Mouse (Mus musculus) limb, embryonic 14.5 days (tissue): ENCODE measurements at regions not wholly inside any gene's neighbourhood (a gene's known extent, or its start where the extent isn't known, plus 50 kb on each side); places are given as distances from the start of the nearest gene placed in this dataset.

Experiments used
- ATAC-seq: fragments of 200-750 bp; cut with Nextera tagmentation; 2 replicates; pipeline ENCODE4 v1.8.0; 2017; ENCODE audit warnings: low read depth, moderate number of reproducible peaks, moderate TSS enrichment; ENCODE audit not compliant: low FRiP score
- DNase-seq: peaks from one replicate; pipeline ENCODE4 v3.0.0-alpha.2; 2015; ENCODE audit warnings: low spot score
- H3K27ac ChIP-seq: fragments of 300-500 bp; sonication (generic); replicated peaks from 2 replicates; pipeline ENCODE4 v1.5.1; 2014; ENCODE audit warnings: low read depth, mild to moderate bottlenecking, low read length, moderate library complexity, mixed read lengths
- H3K27me3 ChIP-seq: fragments of 300-500 bp; sonication (generic); 2 replicates; pipeline ENCODE4 v1.6.1; 2014; ENCODE audit warnings: low read length, mixed read lengths; ENCODE audit not compliant: control insufficient read depth, insufficient read depth
- H3K36me3 ChIP-seq: fragments of 300-500 bp; sonication (generic); 2 replicates; pipeline ENCODE4 v1.6.1; 2014; ENCODE audit warnings: mild to moderate bottlenecking, low read length, moderate library complexity, mixed read lengths; ENCODE audit not compliant: control insufficient read depth, insufficient read depth
- H3K4me1 ChIP-seq: fragments of 300-500 bp; sonication (generic); 2 replicates; pipeline ENCODE4 v1.6.1; 2014; ENCODE audit warnings: antibody characterized with exemption, low read length, mixed read lengths; ENCODE audit not compliant: control insufficient read depth, insufficient read depth
- H3K4me2 ChIP-seq: fragments of 300-500 bp; sonication (generic); replicated peaks from 2 replicates; pipeline ENCODE4 v1.6.1; 2014; ENCODE audit warnings: low read depth, mild to moderate bottlenecking, low read length, moderate library complexity; ENCODE audit not compliant: severe bottlenecking
- H3K4me3 ChIP-seq: fragments of 300-500 bp; sonication (generic); replicated peaks from 2 replicates; pipeline ENCODE4 v1.5.1; 2014; ENCODE audit warnings: low read length
- H3K9ac ChIP-seq: fragments of 300-500 bp; sonication (generic); 2 replicates; pipeline ENCODE4 v1.6.1; 2014; ENCODE audit warnings: mild to moderate bottlenecking, low read depth, low read length, moderate library complexity; ENCODE audit not compliant: severe bottlenecking
- H3K9me3 ChIP-seq: fragments of 300-500 bp; sonication (generic); 2 replicates; pipeline ENCODE4 v1.6.1; 2016; ENCODE audit warnings: low read length; ENCODE audit not compliant: control insufficient read depth
- POLR2A ChIP-seq: fragments of 200-500 bp; IDR thresholded peaks from 2 replicates; pipeline ENCODE4 v1.8.0; 2012; ENCODE audit warnings: inconsistent platforms, mild to moderate bottlenecking, moderate library complexity, borderline replicate concordance; ENCODE audit not compliant: insufficient read depth, insufficient read length; ENCODE audit errors: extremely low read depth
- WGBS: fragments of 180-500 bp; shearing (Covaris S2); extraction: QIAGEN DNeasy Blood & Tissue Kit; methylation state at CpG from one replicate; pipeline ENCODE4 v1.1.7; 2014; 5-methylcytosine and 5-hydroxymethylcytosine counted together

DNA sequence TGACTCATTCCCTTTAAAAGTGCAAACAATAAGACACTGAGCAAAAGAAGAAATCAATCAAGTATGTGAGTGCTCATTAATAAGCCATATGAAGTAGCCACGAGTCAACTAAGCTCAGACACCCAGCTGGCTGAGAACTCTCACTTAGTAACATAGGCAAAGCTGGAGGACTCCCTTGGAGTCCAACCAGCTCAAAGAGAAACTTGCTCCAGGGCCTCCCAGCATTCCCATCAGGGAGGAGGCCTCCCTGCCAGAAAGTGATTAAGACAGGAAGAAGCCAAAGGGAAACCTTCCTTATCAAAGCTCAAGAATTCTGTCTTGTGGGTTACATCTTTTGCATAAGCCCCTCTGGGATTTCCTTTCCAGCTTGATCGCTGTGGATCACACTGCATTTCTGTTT lies 213.7 kb upstream of the Fermt1 start:
- DNase-seq, result no peak
- Histone ChIP-seq H3K27me3 (no peaks in the 10 kb centered on the region), H3K9me3 (no peaks in the 10 kb centered on the region), H3K4me3 (no peak overlapping the region), H3K4me2 (no peak overlapping the region), H3K4me1 (no peaks in the 10 kb centered on the region), H3K36me3 (no peaks in the 10 kb centered on the region), H3K9ac (no peak overlapping the region), H3K27ac (no peak overlapping the region)
- no peak for TF ChIP-seq POLR2A
- ATAC-seq, result no peak
- 30% methylated on average over 2 of the region's 2 CpGs for WGBS

DNA sequence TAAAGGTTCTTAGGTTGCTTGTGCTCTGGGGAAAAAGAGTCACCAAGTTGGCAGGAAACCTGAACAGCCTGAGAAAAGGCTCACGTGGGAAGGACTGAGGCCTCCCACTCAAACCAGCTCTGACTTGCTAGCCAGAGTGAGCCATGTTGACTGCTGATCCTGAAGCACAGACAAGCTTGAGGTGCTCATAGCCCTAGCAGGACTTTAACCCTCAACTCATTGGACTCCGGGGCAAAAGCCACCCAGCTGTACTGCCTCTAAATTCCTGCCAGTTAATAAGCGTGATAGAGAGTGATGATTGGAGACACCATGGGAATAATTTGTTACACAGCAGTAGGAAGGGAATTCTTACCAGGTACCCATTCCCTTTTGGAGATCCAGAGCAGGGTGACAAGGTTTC lies 230.7 kb upstream of the Fermt1 start:
- no peak overlapping the region for H3K9ac ChIP-seq
- DNase-seq (no peak), ATAC-seq (no peak)
- no peak overlapping the region for H3K4me3 ChIP-seq
- H3K9me3 ChIP-seq, result no peaks in the 10 kb centered on the region
- H3K27me3 ChIP-seq, result no peaks in the 10 kb centered on the region
- H3K27ac ChIP-seq, result no peak overlapping the region
- 71% methylated on average over 3 of the region's 3 CpGs for WGBS
- H3K36me3 ChIP-seq, result no peaks in the 10 kb centered on the region
- no peaks in the 10 kb centered on the region for H3K4me1 ChIP-seq
- no peak overlapping the region for H3K4me2 ChIP-seq
- no peak for TF ChIP-seq POLR2A

DNA sequence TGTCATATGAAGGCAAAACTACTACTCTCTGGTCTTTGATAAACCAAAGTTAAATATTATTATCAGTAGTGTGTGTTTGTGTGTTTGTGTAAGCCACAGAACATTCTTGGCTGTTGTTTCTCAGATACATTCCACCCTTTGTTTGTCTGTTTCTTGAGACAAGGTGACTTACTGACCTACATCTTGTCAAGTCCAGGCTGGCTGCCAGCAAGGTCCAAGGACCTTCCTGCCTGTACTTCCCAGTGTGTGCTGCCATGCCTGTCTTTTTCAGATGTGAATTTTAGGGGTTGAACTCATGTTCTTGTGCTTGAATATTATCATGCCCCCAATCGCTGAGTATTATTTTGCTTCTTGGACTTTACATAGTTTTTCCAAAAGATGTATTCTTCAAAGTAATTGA lies 235.5 kb upstream of the Fermt1 start:
- Histone ChIP-seq H3K9me3 (no peaks in the 10 kb centered on the region), H3K4me3 (no peak overlapping the region), H3K27me3 (no peaks in the 10 kb centered on the region), H3K4me1 (no peaks in the 10 kb centered on the region), H3K9ac (no peak overlapping the region), H3K27ac (no peak overlapping the region), H3K4me2 (no peak overlapping the region), H3K36me3 (no peaks in the 10 kb centered on the region)
- TF ChIP-seq POLR2A, result no peak
- ATAC-seq (no peak), DNase-seq (no peak)
- WGBS, result 90% methylated on average over 1 of the region's 1 CpGs

DNA sequence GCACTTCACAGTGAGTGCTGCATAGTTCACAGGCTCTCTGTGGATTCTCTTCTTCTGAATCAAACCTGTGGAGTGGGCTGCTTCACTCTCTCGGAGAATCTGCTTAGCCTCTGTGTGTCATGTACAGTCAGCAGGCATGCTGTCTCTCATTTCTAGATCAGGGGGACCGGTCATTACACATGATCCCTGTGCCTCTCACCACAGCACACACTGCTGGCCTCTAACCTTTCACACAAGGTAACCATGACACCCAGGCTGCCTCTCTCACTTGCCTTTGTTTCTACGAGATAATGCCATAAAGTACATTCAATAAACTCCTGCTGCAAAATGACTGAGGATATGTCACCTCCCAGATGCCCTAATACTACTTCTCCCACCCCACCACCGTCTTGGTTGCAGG lies 237.2 kb upstream of the Fermt1 start:
- no peak for TF ChIP-seq POLR2A
- Histone ChIP-seq H3K4me2 (no peak overlapping the region), H3K4me1 (no peaks in the 10 kb centered on the region), H3K9ac (no peak overlapping the region), H3K36me3 (no peaks in the 10 kb centered on the region), H3K9me3 (no peaks in the 10 kb centered on the region), H3K27ac (no peak overlapping the region), H3K27me3 (no peaks in the 10 kb centered on the region), H3K4me3 (no peak overlapping the region)
- ATAC-seq, result no peak
- WGBS, result 73% methylated on average over 4 of the region's 4 CpGs
- DNase-seq, result no peak

DNA sequence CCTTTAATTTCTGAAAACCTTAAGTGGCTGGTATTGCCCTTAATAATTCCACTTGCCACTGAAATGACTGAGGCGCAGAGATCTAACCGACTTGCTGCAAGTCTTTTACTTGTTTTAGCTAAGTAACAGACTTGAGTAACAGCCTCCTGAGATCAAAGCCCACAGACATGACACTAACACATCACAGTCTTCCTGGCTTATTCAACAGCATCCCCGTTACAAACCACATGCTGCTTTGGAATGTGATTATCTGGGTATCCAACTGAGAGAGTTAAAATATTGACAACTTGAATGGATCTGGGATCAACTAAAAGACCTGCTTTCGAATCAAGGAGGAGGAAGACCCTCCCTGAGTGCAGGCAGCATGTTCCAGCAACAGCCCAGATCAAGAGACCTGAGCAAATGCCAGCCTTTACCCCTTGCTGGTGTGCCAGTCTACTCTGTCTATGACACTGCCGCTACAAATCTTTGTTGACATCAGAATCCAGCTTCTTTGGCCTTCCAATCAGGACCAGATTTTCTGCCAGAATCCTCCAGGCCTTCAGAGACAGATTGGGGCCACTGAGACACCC lies 258.7 kb upstream of the Fermt1 start:
- no peak overlapping the region for H3K4me2 ChIP-seq
- H3K27ac ChIP-seq, result no peak overlapping the region
- no peaks in the 10 kb centered on the region for H3K36me3 ChIP-seq
- no peak overlapping the region for H3K9ac ChIP-seq
- 27% methylated on average over 5 of the region's 5 CpGs for WGBS
- H3K27me3 ChIP-seq, result no peaks in the 10 kb centered on the region
- no peak for ATAC-seq
- no peak overlapping the region for H3K4me3 ChIP-seq
- H3K4me1 ChIP-seq, result peaks cover 7% of the 10 kb centered on the region; the same call in 1 of the 2 replicates
- TF ChIP-seq POLR2A, result no peak
- DNase-seq, result no peak
- no peaks in the 10 kb centered on the region for H3K9me3 ChIP-seq

DNA sequence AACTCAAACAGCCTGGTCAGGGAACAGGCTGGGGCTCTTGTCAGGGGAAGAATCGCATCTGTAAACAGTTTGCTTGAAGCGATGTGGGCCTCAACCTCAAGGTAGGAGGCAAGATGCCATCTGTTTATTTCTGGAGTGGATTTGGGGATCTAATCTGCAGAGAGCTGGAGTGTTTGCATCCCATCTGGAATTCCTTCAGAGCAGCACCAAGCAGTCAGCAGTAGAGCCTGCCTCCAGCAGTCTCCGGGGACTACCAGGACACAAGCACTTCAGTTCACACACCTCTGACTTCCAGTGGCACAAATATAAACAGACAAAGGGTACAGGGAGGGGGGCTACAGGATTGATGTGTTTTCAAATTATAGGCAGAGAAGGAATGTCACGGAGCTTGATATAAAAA lies 262.8 kb upstream of the Fermt1 start:
- WGBS, result 28% methylated on average over 4 of the region's 4 CpGs
- Histone ChIP-seq H3K4me2 (no peak overlapping the region), H3K4me1 (peaks cover 7% of the 10 kb centered on the region; the same call in 1 of the 2 replicates), H3K36me3 (no peaks in the 10 kb centered on the region), H3K4me3 (no peak overlapping the region), H3K9ac (no peak overlapping the region), H3K27me3 (no peaks in the 10 kb centered on the region), H3K27ac (no peak overlapping the region), H3K9me3 (no peaks in the 10 kb centered on the region)
- TF ChIP-seq POLR2A, result no peak
- no peak for ATAC-seq
- DNase-seq, result peak; percentile 2
